Mouse (Mus musculus) lung, postnatal 0 days (tissue): ENCODE measurements around the gene Apobec4.

Source experiments
- CTCF ChIP-seq: IDR thresholded peaks from 2 replicates; pipeline ENCODE4 v1.5.1; 2016; ENCODE audit warnings: antibody characterized with exemption, mild to moderate bottlenecking
- EP300 ChIP-seq: IDR thresholded peaks from 2 replicates; pipeline ENCODE4 v1.6.1; 2016; ENCODE audit warnings: antibody characterized with exemption, mild to moderate bottlenecking, control low read depth

DNA sequence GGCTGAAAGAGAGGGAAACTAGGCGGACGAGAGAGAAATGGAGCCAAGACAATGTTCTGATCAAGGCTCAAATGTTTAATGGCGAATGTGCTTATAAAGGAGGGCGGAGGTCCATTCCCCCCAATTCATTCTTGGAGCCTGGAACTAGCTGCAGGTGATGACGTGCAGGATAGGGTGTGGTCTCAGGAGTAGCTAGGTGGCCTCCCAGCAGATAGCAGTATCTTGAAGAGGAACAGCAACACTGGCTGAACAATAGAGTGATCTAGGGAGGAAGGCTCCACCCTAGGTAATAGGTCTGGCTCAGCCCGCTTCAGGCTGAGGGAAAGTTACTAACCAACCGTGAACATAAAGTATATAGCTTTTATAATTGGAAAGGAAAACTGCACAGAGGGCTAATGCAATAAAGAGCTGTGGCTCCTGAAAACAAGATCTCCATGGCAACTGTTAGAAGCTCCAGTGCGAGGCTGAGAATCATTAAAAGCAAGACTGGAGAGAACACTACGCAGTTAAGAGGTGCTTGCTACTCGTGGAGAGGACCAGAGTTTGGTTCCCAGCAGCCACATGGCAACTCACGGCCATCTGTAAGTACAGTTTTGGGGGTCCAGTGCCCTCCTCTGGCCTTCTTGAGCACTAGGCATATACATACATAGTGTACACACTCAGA, 28.7 kb upstream of the Apobec4 start:
- no peak for TF ChIP-seq CTCF
- no peak for TF ChIP-seq EP300
